ENCODE assay signal across 24 mouse cellular contexts in the genomic region with DNA sequence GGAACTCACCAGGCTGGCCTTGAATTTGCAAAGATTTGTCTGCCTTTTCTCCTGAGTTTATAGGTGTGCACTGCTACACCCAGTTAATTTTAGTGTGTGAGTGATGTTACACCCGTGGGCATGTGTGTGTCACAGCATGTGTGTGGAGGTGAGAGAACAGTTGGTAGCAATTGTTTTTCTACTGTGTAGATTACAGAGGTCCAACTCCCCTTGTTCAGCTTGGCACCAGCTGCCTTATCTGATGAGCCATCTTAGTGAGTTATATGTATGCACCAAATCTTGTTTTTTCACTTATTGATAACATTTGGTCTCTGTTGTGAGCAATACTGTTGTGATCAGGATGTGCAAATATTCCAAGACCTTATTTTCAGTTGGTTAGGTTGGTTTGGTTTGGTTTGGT. TPM values are rescaled to one million over a fixed set of nuclear protein-coding genes. Genes with fewer than 3 reads are reported as not detected.
A peak's percentile ranks its signal among the peaks of the same experiment; 100 is the strongest.
DNase-seq lines count a peak whose midpoint lies in the region; ATAC-seq and TF ChIP-seq lines count a peak whose summit lies in the region.
"Had no signal": no experiment of that assay in that cellular context is flagged by ENCODE, and none has a peak within 500 bp of the region (broad histone marks: within the 10 kb centered on the region; RNA-seq: fewer than 3 reads in every experiment).

No protein-coding gene starts in this region.

- no peak for DNase-seq in heart, postnatal 10 days
- no peak for DNase-seq in MEL (ENCODE audit: low read depth, low spot score)
- DNase-seq in MN1 (ENCODE audit: low spot score) = no peak
- DNase-seq in forebrain, embryonic 11.5 days (ENCODE audit: low spot score) = no peak
- DNase-seq: adrenal gland, adult 2 months; adrenal gland, postnatal 14 days; B cell, adult 2 months; cerebellum, adult 11-12 months; cerebellum, adult 8-10 months; cerebellum, postnatal 14 days; gastrocnemius, postnatal 25 days; heart, adult 2 months; heart, postnatal 14 days; heart, postnatal 4 days; kidney, adult 2 months had no signal

- peaks cover 60% of the 10 kb centered on the region for H3K79me2 ChIP-seq in MEL (ENCODE audit: control insufficient read depth, insufficient read depth, low read length, poor library complexity)

- no peak for TF ChIP-seq POLR2A in MEL (IDR thresholded peaks at IDR 0.05; ENCODE audit: control insufficient read depth in 1 of 2, insufficient read depth in 1 of 2, low read depth in 1 of 2, low read length in 2 of 2, poor library complexity in 1 of 2)

- no peak overlapping the region for H3K27ac ChIP-seq in heart, embryonic 11.5 days (ENCODE audit: low read depth, low read length)
- no peak overlapping the region for H3K27ac ChIP-seq in MEL (ENCODE audit: control insufficient read depth, low read depth, low read length)
- no peak overlapping the region for H3K27ac ChIP-seq in forebrain, embryonic 11.5 days (ENCODE audit: low read depth, low read length)
- H3K27ac ChIP-seq: forebrain, embryonic 12.5 days; forebrain, embryonic 15.5 days; heart, adult 2 months; heart, embryonic 10.5 days; heart, embryonic 15.5 days; hindbrain, embryonic 14.5 days; hindbrain, postnatal 0 days had no signal

- TF ChIP-seq RAD21 in MEL (IDR thresholded peaks at IDR 0.05; ENCODE audit: low read depth, low read length) = no peak

- H3K9me3 ChIP-seq in heart, embryonic 11.5 days (replicated peaks; ENCODE audit: control insufficient read depth, low read length) = no peaks in the 10 kb centered on the region
- H3K9me3 ChIP-seq in MEL (replicated peaks; ENCODE audit: insufficient read depth, low read length) = no peaks in the 10 kb centered on the region
- H3K9me3 ChIP-seq in forebrain, embryonic 11.5 days (ENCODE audit: control insufficient read depth, low read length) = no peaks in the 10 kb centered on the region
- H3K9me3 ChIP-seq: forebrain, embryonic 12.5 days; forebrain, embryonic 15.5 days; heart, embryonic 10.5 days; heart, embryonic 15.5 days had no signal

- WGBS in heart, embryonic 11.5 days (ENCODE audit: insufficient replicate concordance) = 93% methylated on average over 1 of the region's 1 CpGs
- WGBS in forebrain, embryonic 11.5 days = 79% methylated on average over 1 of the region's 1 CpGs

- H3K27me3 ChIP-seq in heart, embryonic 11.5 days (ENCODE audit: control insufficient read depth, insufficient read depth, low read length) = no peaks in the 10 kb centered on the region
- no peaks in the 10 kb centered on the region for H3K27me3 ChIP-seq in MEL (ENCODE audit: control insufficient read depth in 1 of 2, insufficient read depth in 2 of 2, low read length in 2 of 2)
- H3K27me3 ChIP-seq in forebrain, embryonic 11.5 days (ENCODE audit: control insufficient read depth, insufficient read depth, low read length) = no peaks in the 10 kb centered on the region
- H3K27me3 ChIP-seq: forebrain, embryonic 12.5 days; forebrain, embryonic 15.5 days; heart, embryonic 15.5 days had no signal

- H3K4me1 ChIP-seq in heart, embryonic 11.5 days (ENCODE audit: control insufficient read depth, insufficient read depth, low read length) = peaks cover 3% of the 10 kb centered on the region; the same call in 1 of the 2 replicates
- peaks cover 14 to 18% of the 10 kb centered on the region in 2 experiments for H3K4me1 ChIP-seq in MEL (ENCODE audit: control insufficient read depth in 1 of 2, insufficient read depth in 2 of 2, low read length in 2 of 2)
- H3K4me1 ChIP-seq in forebrain, embryonic 11.5 days (replicated peaks; ENCODE audit: control insufficient read depth, insufficient read depth, low read length) = no peaks in the 10 kb centered on the region
- H3K4me1 ChIP-seq: forebrain, embryonic 12.5 days; heart, embryonic 10.5 days had no signal

- H3K36me3 ChIP-seq in heart, embryonic 11.5 days (ENCODE audit: control insufficient read depth, insufficient read depth, low read length) = no peaks in the 10 kb centered on the region
- peaks cover 5 to 43% of the 10 kb centered on the region in 2 experiments for H3K36me3 ChIP-seq in MEL (ENCODE audit: control insufficient read depth in 1 of 2, insufficient read depth in 2 of 2, low read length in 2 of 2)
- H3K36me3 ChIP-seq in forebrain, embryonic 11.5 days (ENCODE audit: control insufficient read depth, insufficient read depth, low read length) = no peaks in the 10 kb centered on the region
- H3K36me3 ChIP-seq: forebrain, embryonic 12.5 days; forebrain, embryonic 15.5 days; heart, embryonic 10.5 days had no signal

- no peak overlapping the region for H3K4me2 ChIP-seq in heart, embryonic 11.5 days
- H3K4me2 ChIP-seq in forebrain, embryonic 11.5 days (ENCODE audit: low read depth, low read length, severe bottlenecking) = no peak overlapping the region
- H3K4me2 ChIP-seq: forebrain, embryonic 12.5 days; forebrain, embryonic 15.5 days; heart, embryonic 15.5 days; hindbrain, embryonic 14.5 days had no signal

- no peak for TF ChIP-seq EP300 in MEL (IDR thresholded peaks at IDR 0.05; ENCODE audit: low read depth in 1 of 2, low read length in 2 of 2)

- no peak overlapping the region for H3K4me3 ChIP-seq in heart, embryonic 11.5 days (ENCODE audit: low read depth, low read length)
- H3K4me3 ChIP-seq in MEL (ENCODE audit: control insufficient read depth in 1 of 2, insufficient read depth in 1 of 2, low read depth in 2 of 2, low read length in 2 of 2) = no peak overlapping the region
- H3K4me3 ChIP-seq in forebrain, embryonic 11.5 days (ENCODE audit: low read depth, low read length) = no peak overlapping the region
- H3K4me3 ChIP-seq: forebrain, embryonic 12.5 days; forebrain, embryonic 15.5 days; heart, adult 2 months; heart, embryonic 10.5 days; heart, embryonic 15.5 days had no signal

- TF ChIP-seq CTCF in MEL (IDR thresholded peaks at IDR 0.05 in 2 of 3, conservative IDR thresholded peaks at IDR 0.05 in 1 of 3; ENCODE audit: control insufficient read depth in 1 of 3, insufficient read depth in 1 of 3, low read depth in 2 of 3, low read length in 3 of 3, poor library complexity in 1 of 3, severe bottlenecking in 1 of 3) = no peak

- intact Hi-C loops in heart, postnatal 10 days (cut with DNase I) = no loop called here

- H3K9ac ChIP-seq in heart, embryonic 11.5 days (ENCODE audit: low read depth, low read length) = no peak overlapping the region
- no peak overlapping the region for H3K9ac ChIP-seq in MEL (ENCODE audit: control insufficient read depth, low read depth, low read length, poor library complexity, severe bottlenecking)
- H3K9ac ChIP-seq in forebrain, embryonic 11.5 days (ENCODE audit: low read length) = no peak overlapping the region
- H3K9ac ChIP-seq: forebrain, embryonic 12.5 days; forebrain, embryonic 15.5 days; heart, embryonic 15.5 days; hindbrain, embryonic 14.5 days had no signal

- ATAC-seq in heart, embryonic 11.5 days (replicated peaks; ENCODE audit: insufficient number of reproducible peaks, low FRiP score, low TSS enrichment) = 0 out of 2 replicates have a peak, but pooled peaks have one; percentile 39
- peak; percentile 26; the same call in 1 of the 2 replicates for ATAC-seq in megakaryocyte progenitor cell, adult 5-6 weeks (replicated peaks; ENCODE audit: poor library complexity)
- no peak for ATAC-seq in forebrain, embryonic 11.5 days (replicated peaks; ENCODE audit: low FRiP score)
- ATAC-seq: forebrain, embryonic 15.5 days; hindbrain, postnatal 0 days; intestine, postnatal 0 days had no signal

TF ChIP-seq in MEL, 35 proteins besides CTCF, POLR2A, EP300 and RAD21:
- TF ChIP-seq TCF12 (IDR thresholded peaks at IDR 0.05; ENCODE audit: low read depth, low read length) (no peak), GATA1 (IDR thresholded peaks at IDR 0.05; ENCODE audit: low read depth, low read length) (peak; percentile 50; the same call in 1 of the 2 replicates)

RNA-seq across cellular contexts. Expression of a gene that starts 13.8 kb away (rescaled TPM):
- polyA plus RNA-seq in heart, embryonic 11.5 days (2014; fragmentation: Nextera tagmentation; extraction: Ambion mirVana) = 62.6 and 65.2 TPM in 2 replicates
- 10 to 100 TPM; 47.4 to 52.6 TPM for total RNA-seq in heart, postnatal 10 days (2021)
- total RNA-seq in MEL (2012; rRNA removed) = 36.4 and 42.6 TPM in 2 replicates
- polyA plus RNA-seq in MEL (2012; ENCODE audit: insufficient read depth in 1 of 2, insufficient read length in 2 of 2, low read depth in 1 of 2, low replicate concordance in 2 of 2, missing spikeins in 1 of 2) = 10 to 100 TPM in 1 of 2 experiments, not detected in 1; 32.3 TPM
- 63.5 and 73.5 TPM in 2 replicates for total RNA-seq in megakaryocyte progenitor cell, adult 5-6 weeks (2015)
- 55.4 and 65.6 TPM in 2 replicates for total RNA-seq in megakaryocyte progenitor cell, adult 5-6 weeks (2017)
- polyA plus RNA-seq in forebrain, embryonic 11.5 days (2014; fragmentation: Nextera tagmentation; extraction: Ambion mirVana) = 72.0 and 83.5 TPM in 2 replicates

RNA-seq across cellular contexts. Expression of a gene that starts 13.8 kb away (rescaled TPM):
- 51.2 and 56.1 TPM in 2 replicates for polyA plus RNA-seq in heart, embryonic 11.5 days (2014; fragmentation: Nextera tagmentation; extraction: Ambion mirVana)
- total RNA-seq in heart, postnatal 10 days (2021) = 10 to 100 TPM; 55.6 to 60.3 TPM
- 5.5 and 5.7 TPM in 2 replicates for total RNA-seq in MEL (2012; rRNA removed)
- polyA plus RNA-seq in MEL (2012; ENCODE audit: insufficient read depth in 1 of 2, insufficient read length in 2 of 2, low read depth in 1 of 2, low replicate concordance in 2 of 2, missing spikeins in 1 of 2) = 10 to 100 TPM in 1 of 2 experiments, not detected in 1; 11.4 TPM
- total RNA-seq in megakaryocyte progenitor cell, adult 5-6 weeks (2015) = 59.4 and 70.1 TPM in 2 replicates
- total RNA-seq in megakaryocyte progenitor cell, adult 5-6 weeks (2017) = 95.7 and 107 TPM in 2 replicates
- polyA plus RNA-seq in forebrain, embryonic 11.5 days (2014; fragmentation: Nextera tagmentation; extraction: Ambion mirVana) = 83.5 and 84.0 TPM in 2 replicates
